Mouse (Mus musculus) layer of hippocampus, adult 11-12 months (tissue): ENCODE results near the gene Retreg3.
A peak's percentile ranks its signal among the peaks of the same experiment; 100 is the strongest.

Experiments
- DNase-seq: peaks from one replicate; pipeline ENCODE4 v3.0.0; 2022; ENCODE audit warnings: low spot score

Retreg3 gene

GRCm38 (mm10) chr11:101078121-101078520, 41.6 kb downstream of the Retreg3 start, which contains the start of gene Hsd17b1:
Gene Hsd17b1 (plus strand): TSS chr11:101078411.
- DNase-seq: no peak

GRCm38 (mm10) chr11:101071810-101072428, 47.8 kb downstream of the Retreg3 start:
- no peak for DNase-seq

- DNase-seq: no peak
Measured at GRCm38 (mm10) chr11:101070987-101071386, 48.7 kb downstream of the Retreg3 start.

- no peak for DNase-seq
Measured at GRCm38 (mm10) chr11:101070189-101070527, 49.5 kb downstream of the Retreg3 start.

- DNase-seq: peak; percentile 97
Measured at GRCm38 (mm10) chr11:101069391-101070188, 50.1 kb downstream of the Retreg3 start, which contains the start of gene Naglu. Gene Naglu (plus strand): TSS chr11:101070012.

GRCm38 (mm10) chr11:101066549-101067412, 52.9 kb downstream of the Retreg3 start:
- peak; percentile 85 for DNase-seq

- no peak for DNase-seq
Measured at GRCm38 (mm10) chr11:101065002-101065401, 54.7 kb downstream of the Retreg3 start.

GRCm38 (mm10) chr11:101064462-101064861, 55.2 kb downstream of the Retreg3 start:
- DNase-seq: no peak

GRCm38 (mm10) chr11:101063676-101064327, 55.9 kb downstream of the Retreg3 start:
- peak; percentile 75 for DNase-seq

GRCm38 (mm10) chr11:101062971-101063675, 56.6 kb downstream of the Retreg3 start:
- DNase-seq: no peak

- peak; percentile 61 for DNase-seq
Measured at GRCm38 (mm10) chr11:101062165-101062884, 57.4 kb downstream of the Retreg3 start.

GRCm38 (mm10) chr11:101061049-101061448, 58.6 kb downstream of the Retreg3 start:
- no peak for DNase-seq

- DNase-seq: peak; percentile 64
Measured at GRCm38 (mm10) chr11:101060126-101060525, 59.6 kb downstream of the Retreg3 start.

GRCm38 (mm10) chr11:101059473-101059872, 60.2 kb downstream of the Retreg3 start:
- DNase-seq: no peak

- DNase-seq: no peak
Measured at GRCm38 (mm10) chr11:101058726-101059125, 61.0 kb downstream of the Retreg3 start.

GRCm38 (mm10) chr11:101057860-101058259, 61.8 kb downstream of the Retreg3 start:
- peak; percentile 87 for DNase-seq

GRCm38 (mm10) chr11:101056885-101057284, 62.8 kb downstream of the Retreg3 start:
- no peak for DNase-seq

- no peak for DNase-seq
Measured at GRCm38 (mm10) chr11:101055418-101055817, 64.3 kb downstream of the Retreg3 start.

- DNase-seq: no peak
Measured at GRCm38 (mm10) chr11:101053974-101054373, 65.7 kb downstream of the Retreg3 start.

GRCm38 (mm10) chr11:101052751-101053473, 66.8 kb downstream of the Retreg3 start:
- no peak for DNase-seq
